Mouse (Mus musculus) adrenal gland, postnatal 10 days (tissue): ENCODE results near the gene Gmppa. TPM values are rescaled to one million over a fixed set of nuclear protein-coding genes. Genes with fewer than 3 reads are reported as not detected.

Source experiments
- DNase-seq: peaks from one replicate; pipeline ENCODE4 v3.0.0; 2021; ENCODE audit warnings: mixed read lengths
- total RNA-seq, 2 experiments: library from RNA; stranded (reverse); gene quantifications; 2 replicates each; pipeline ENCODE4 v1.2.3; 2021

Gene Gmppa
- total RNA-seq, 2 experiments from 2014 or later = 58.6 to 61.8 TPM

- no peak for DNase-seq
Observed at GRCm38 (mm10) chr1:75455433-75455832, 19.7 kb downstream of the Gmppa start.

- DNase-seq = no peak
Observed at GRCm38 (mm10) chr1:75455948-75456347, 20.2 kb downstream of the Gmppa start.

- DNase-seq = no peak
Observed at GRCm38 (mm10) chr1:75456746-75457564, 21.2 kb downstream of the Gmppa start.

GRCm38 (mm10) chr1:75457710-75458024 lies 21.9 kb downstream of the Gmppa start:
- DNase-seq = no peak

GRCm38 (mm10) chr1:75458025-75458788 lies 22.5 kb downstream of the Gmppa start:
- peak; percentile 59 for DNase-seq

GRCm38 (mm10) chr1:75458789-75459684 lies 23.3 kb downstream of the Gmppa start:
- no peak for DNase-seq

GRCm38 (mm10) chr1:75460297-75460696 lies 24.6 kb downstream of the Gmppa start:
- DNase-seq = no peak

GRCm38 (mm10) chr1:75462636-75463035 lies 26.9 kb downstream of the Gmppa start:
- no peak for DNase-seq

- no peak for DNase-seq
Observed at GRCm38 (mm10) chr1:75463652-75464204, 28.0 kb downstream of the Gmppa start.

GRCm38 (mm10) chr1:75467215-75467927 lies 31.6 kb downstream of the Gmppa start:
- peak; percentile 87 for DNase-seq

GRCm38 (mm10) chr1:75469287-75469825 lies 33.6 kb downstream of the Gmppa start:
- DNase-seq = peak; percentile 53

GRCm38 (mm10) chr1:75476441-75476840 lies 40.7 kb downstream of the Gmppa start:
- DNase-seq = no peak

- DNase-seq = peak; percentile 91
Observed at GRCm38 (mm10) chr1:75477264-75477965, 41.7 kb downstream of the Gmppa start.

- no peak for DNase-seq
Observed at GRCm38 (mm10) chr1:75477966-75478290, 42.2 kb downstream of the Gmppa start.

- DNase-seq = peak; percentile 66
Observed at GRCm38 (mm10) chr1:75478497-75478896, 42.8 kb downstream of the Gmppa start.

- peak; percentile 98 for DNase-seq
Observed at GRCm38 (mm10) chr1:75478916-75479634, 43.3 kb downstream of the Gmppa start, which contains the start of the genes Chpf and Tmem198. Gene Chpf (minus strand): TSS chr1:75479307. Gene Tmem198 (plus strand): TSS chr1:75479532.

- no peak for DNase-seq
Observed at GRCm38 (mm10) chr1:75479635-75479989, 43.9 kb downstream of the Gmppa start.

GRCm38 (mm10) chr1:75480036-75480435 lies 44.3 kb downstream of the Gmppa start:
- no peak for DNase-seq

GRCm38 (mm10) chr1:75480735-75481134 lies 45.0 kb downstream of the Gmppa start:
- DNase-seq = no peak

GRCm38 (mm10) chr1:75486561-75486960 lies 50.8 kb downstream of the Gmppa start:
- no peak for DNase-seq
